Mouse (Mus musculus) small intestine, adult 2 months (tissue): ENCODE measurements around the gene Slc25a16.

ENCODE experiments used
- CTCF ChIP-seq: fragments of 200-500 bp; IDR thresholded peaks from 2 replicates; pipeline ENCODE4 v1.5.1; 2012; ENCODE audit warnings: low read depth, mild to moderate bottlenecking, control low read depth, inconsistent platforms, low read length, moderate library complexity, mixed read lengths; ENCODE audit not compliant: insufficient replicate concordance, insufficient read length; ENCODE audit errors: extremely low read depth
- POLR2A ChIP-seq: fragments of 200-500 bp; IDR thresholded peaks from 2 replicates; pipeline ENCODE4 v1.6.1; 2012; ENCODE audit warnings: low read depth, mild to moderate bottlenecking, control low read depth, inconsistent platforms, low read length, moderate library complexity

DNA sequence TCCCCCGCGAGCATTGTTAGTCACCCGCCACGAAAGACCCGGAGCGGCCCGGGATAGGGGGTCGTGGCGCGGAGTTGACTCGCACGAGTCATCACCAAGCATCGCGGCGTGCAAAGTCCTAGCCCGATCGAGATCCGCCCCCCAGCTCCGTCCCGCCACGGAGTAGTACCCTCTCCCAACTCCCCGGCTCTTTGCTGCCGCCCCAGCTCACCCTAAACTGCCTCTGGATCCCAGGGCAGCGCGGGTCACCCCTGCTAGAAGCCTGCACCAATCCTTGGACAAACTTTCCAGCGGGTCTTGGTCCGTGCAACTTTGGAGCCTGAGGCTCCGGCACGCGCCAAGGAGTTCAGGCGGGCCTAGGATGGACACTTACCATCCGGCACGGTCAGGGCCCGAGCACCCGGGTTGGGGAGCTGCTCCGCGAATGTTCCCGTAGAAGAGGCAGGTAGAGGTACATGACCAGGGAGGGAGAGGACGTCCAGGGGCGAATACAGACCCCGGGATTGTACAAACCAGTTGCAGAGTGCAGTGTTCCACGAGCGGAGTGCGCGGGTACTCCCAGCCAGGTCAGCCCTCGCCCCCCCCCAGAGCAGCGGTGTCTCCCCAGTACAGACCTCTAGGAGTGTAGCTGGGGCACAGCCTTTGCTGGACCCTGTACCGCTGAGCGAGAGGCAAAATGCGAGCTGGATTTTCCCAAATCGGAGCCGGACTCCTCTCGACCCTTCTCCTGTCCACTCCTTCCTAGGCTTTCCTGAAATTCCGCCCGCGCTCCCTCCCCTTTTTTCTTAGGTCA lies 33.4 kb upstream of the Slc25a16 start:
- no peak for TF ChIP-seq POLR2A
- no peak for TF ChIP-seq CTCF
